Mouse (Mus musculus) liver, adult 2 months (tissue): ENCODE results near the gene Adamts3. TPM values are rescaled to one million over a fixed set of nuclear protein-coding genes. Genes with fewer than 3 reads are reported as not detected.

ENCODE experiments used
- DNase-seq: peaks from one replicate; pipeline ENCODE4 v3.0.0-alpha.2; 2011; ENCODE audit warnings: low read depth, low spot score; ENCODE audit errors: extremely low read depth
- H3K27ac ChIP-seq: fragments of 200-500 bp; replicated peaks from 2 replicates; pipeline ENCODE4 v1.5.1; 2012; ENCODE audit warnings: low read depth, mild to moderate bottlenecking, control low read depth, inconsistent platforms, low read length; ENCODE audit not compliant: insufficient read depth
- H3K27me3 ChIP-seq: fragments of 200-500 bp; 2 replicates; pipeline ENCODE4 v1.6.1; 2012; ENCODE audit warnings: mild to moderate bottlenecking, moderate library complexity, low read length, inconsistent platforms; ENCODE audit not compliant: control insufficient read depth, insufficient read depth
- H3K36me3 ChIP-seq: fragments of 200-500 bp; 2 replicates; pipeline ENCODE4 v1.6.1; 2012; ENCODE audit warnings: low read length, inconsistent platforms; ENCODE audit not compliant: control insufficient read depth, insufficient read depth
- H3K4me1 ChIP-seq: fragments of 200-500 bp; 2 replicates; pipeline ENCODE4 v1.6.1; 2011; ENCODE audit warnings: low read length; ENCODE audit not compliant: control insufficient read depth, insufficient read depth
- H3K4me3 ChIP-seq: fragments of 200-500 bp; 2 replicates; pipeline ENCODE4 v1.5.1; 2011; ENCODE audit warnings: low read depth, mild to moderate bottlenecking, control low read depth, low read length, moderate library complexity; ENCODE audit not compliant: insufficient read depth
- H3K79me2 ChIP-seq: fragments of 200-500 bp; 2 replicates; pipeline ENCODE4 v1.6.1; 2012; ENCODE audit warnings: inconsistent platforms, mild to moderate bottlenecking, low read length, moderate library complexity; ENCODE audit not compliant: control insufficient read depth, insufficient read depth
- H3K9ac ChIP-seq: fragments of 200-500 bp; 2 replicates; pipeline ENCODE4 v1.6.1; 2012; ENCODE audit warnings: low read depth, mild to moderate bottlenecking, control low read depth, inconsistent platforms, low read length
- CTCF ChIP-seq: fragments of 200-500 bp; IDR thresholded peaks from 2 replicates; pipeline ENCODE4 v1.5.1; 2011; ENCODE audit warnings: low read depth, low read length, control low read depth
- POLR2A ChIP-seq: fragments of 200-500 bp; IDR thresholded peaks from 2 replicates; pipeline ENCODE4 v1.6.1; 2011; ENCODE audit warnings: low read length, control low read depth; ENCODE audit not compliant: insufficient read depth; ENCODE audit errors: extremely low read depth
- WGBS: fragments of 180-500 bp; shearing (Covaris S2); methylation state at CpG from one replicate; pipeline ENCODE4 v1.1.7; 2018; 5-methylcytosine and 5-hydroxymethylcytosine counted together
- polyA plus RNA-seq: library from polyadenylated mRNA; depleted of rRNA; stranded (reverse); fragments of >200 nt; gene quantifications from 2 replicates; pipeline ENCODE4 v1.2.3, GENCODE M21; 2012
- total RNA-seq: library from RNA; depleted of rRNA; stranded (reverse); fragments of >200 nt; gene quantifications from 2 replicates; pipeline ENCODE4 v1.2.3, GENCODE M21; 2014

Gene Adamts3
- total and polyA plus RNA-seq, 2 experiments, result 0.09 to 0.37 TPM

- no peak for TF ChIP-seq POLR2A
- no peak for TF ChIP-seq CTCF
- no peaks in the 10 kb centered on the region for H3K79me2 ChIP-seq
- WGBS, result 73% methylated on average over 4 of the region's 4 CpGs
- H3K36me3 ChIP-seq, result no peaks in the 10 kb centered on the region
- H3K27ac ChIP-seq, result no peak overlapping the region
- no peak overlapping the region for H3K9ac ChIP-seq
- no peak overlapping the region for H3K4me3 ChIP-seq
- DNase-seq, result no peak
- H3K27me3 ChIP-seq, result no peaks in the 10 kb centered on the region
- H3K4me1 ChIP-seq, result no peaks in the 10 kb centered on the region
These were observed 105.7 kb downstream of the Adamts3 start for GRCm38 (mm10) chr5:89777411-89777810.

GRCm38 (mm10) chr5:89770655-89771355 lies 112.3 kb downstream of the Adamts3 start:
- no peaks in the 10 kb centered on the region for H3K4me1 ChIP-seq
- H3K27me3 ChIP-seq, result no peaks in the 10 kb centered on the region
- TF ChIP-seq CTCF, result no peak
- H3K79me2 ChIP-seq, result no peaks in the 10 kb centered on the region
- no peak for DNase-seq
- H3K27ac ChIP-seq, result no peak overlapping the region
- no peak overlapping the region for H3K4me3 ChIP-seq
- H3K36me3 ChIP-seq, result no peaks in the 10 kb centered on the region
- 68% methylated on average over 4 of the region's 4 CpGs for WGBS
- no peak overlapping the region for H3K9ac ChIP-seq

GRCm38 (mm10) chr5:89763189-89764187 lies 119.6 kb downstream of the Adamts3 start:
- no peaks in the 10 kb centered on the region for H3K79me2 ChIP-seq
- no peak overlapping the region for H3K9ac ChIP-seq
- H3K4me3 ChIP-seq, result no peak overlapping the region
- DNase-seq, result no peak
- TF ChIP-seq POLR2A (no peak), CTCF (no peak)
- H3K27ac ChIP-seq, result no peak overlapping the region
- no peaks in the 10 kb centered on the region for H3K36me3 ChIP-seq
- 49% methylated on average over 11 of the region's 11 CpGs for WGBS
- H3K27me3 ChIP-seq, result no peaks in the 10 kb centered on the region
- no peaks in the 10 kb centered on the region for H3K4me1 ChIP-seq

GRCm38 (mm10) chr5:89760368-89760767 lies 122.8 kb downstream of the Adamts3 start:
- H3K4me3 ChIP-seq, result no peak overlapping the region
- H3K27me3 ChIP-seq, result no peaks in the 10 kb centered on the region
- H3K36me3 ChIP-seq, result no peaks in the 10 kb centered on the region
- no peak for DNase-seq
- no peaks in the 10 kb centered on the region for H3K4me1 ChIP-seq
- H3K9ac ChIP-seq, result no peak overlapping the region
- no peak overlapping the region for H3K27ac ChIP-seq
- no peaks in the 10 kb centered on the region for H3K79me2 ChIP-seq
- WGBS, result 88% methylated on average over 4 of the region's 4 CpGs
- TF ChIP-seq CTCF, result no peak

- 92% methylated on average over 2 of the region's 2 CpGs for WGBS
- Histone ChIP-seq H3K36me3 (no peaks in the 10 kb centered on the region), H3K79me2 (no peaks in the 10 kb centered on the region), H3K4me3 (no peak overlapping the region), H3K9ac (no peak overlapping the region), H3K27me3 (no peaks in the 10 kb centered on the region), H3K27ac (no peak overlapping the region), H3K4me1 (no peaks in the 10 kb centered on the region)
- DNase-seq, result no peak
- no peak for TF ChIP-seq CTCF
- TF ChIP-seq POLR2A, result no peak
These were observed 131.3 kb downstream of the Adamts3 start for GRCm38 (mm10) chr5:89751836-89752235.
